Mouse (Mus musculus) layer of hippocampus, adult 11-12 months (tissue): ENCODE measurements around the gene Ptger4.
"Not testable (repeated sequence)": the region's sequence is repeated elsewhere in the genome, so short reads cannot be mapped to it uniquely, and the experiment has no call there.

ENCODE experiments used
- DNase-seq: peaks from one replicate; pipeline ENCODE4 v3.0.0; 2022; ENCODE audit warnings: low spot score

Ptger4 gene

GRCm38 (mm10) chr15:5238073-5238472, 5.9 kb downstream of the Ptger4 start:
- no peak for DNase-seq

GRCm38 (mm10) chr15:5237012-5237660, 6.9 kb downstream of the Ptger4 start:
- DNase-seq: no peak

- DNase-seq: peak; percentile 75
These were observed 7.4 kb downstream of the Ptger4 start for GRCm38 (mm10) chr15:5236538-5236937.

GRCm38 (mm10) chr15:5235527-5235926, 8.5 kb downstream of the Ptger4 start:
- peak; percentile 32 for DNase-seq

- DNase-seq: no peak
These were observed 9.3 kb downstream of the Ptger4 start for GRCm38 (mm10) chr15:5234659-5235058.

GRCm38 (mm10) chr15:5230746-5231145, 13.2 kb downstream of the Ptger4 start:
- DNase-seq: not testable (repeated sequence)

GRCm38 (mm10) chr15:5220491-5220890, 23.5 kb downstream of the Ptger4 start:
- DNase-seq: no peak

GRCm38 (mm10) chr15:5209116-5209515, 34.9 kb downstream of the Ptger4 start:
- DNase-seq: no peak

- no peak for DNase-seq
These were observed 38.8 kb downstream of the Ptger4 start for GRCm38 (mm10) chr15:5205222-5205621.

- DNase-seq: no peak
These were observed 47.3 kb downstream of the Ptger4 start for GRCm38 (mm10) chr15:5196691-5197090.

GRCm38 (mm10) chr15:5195987-5196514, 47.9 kb downstream of the Ptger4 start:
- no peak for DNase-seq

- no peak for DNase-seq
These were observed 49.1 kb downstream of the Ptger4 start for GRCm38 (mm10) chr15:5194931-5195330.

GRCm38 (mm10) chr15:5194446-5194845, 49.5 kb downstream of the Ptger4 start:
- no peak for DNase-seq

GRCm38 (mm10) chr15:5193833-5194232, 50.2 kb downstream of the Ptger4 start:
- no peak for DNase-seq

- DNase-seq: peak; percentile 21
These were observed 54.4 kb downstream of the Ptger4 start for GRCm38 (mm10) chr15:5189504-5190093.

- no peak for DNase-seq
These were observed 56.0 kb downstream of the Ptger4 start for GRCm38 (mm10) chr15:5188029-5188428.

- DNase-seq: no peak
These were observed 56.9 kb downstream of the Ptger4 start for GRCm38 (mm10) chr15:5187116-5187515.

- DNase-seq: no peak
These were observed 57.7 kb downstream of the Ptger4 start for GRCm38 (mm10) chr15:5186293-5186675.

- peak; percentile 83 for DNase-seq
These were observed 58.4 kb downstream of the Ptger4 start, which contains the start of gene Ttc33 for GRCm38 (mm10) chr15:5185366-5186292. Ttc33 (plus strand) TSS chr15:5185525.

- DNase-seq: no peak
These were observed 59.2 kb downstream of the Ptger4 start for GRCm38 (mm10) chr15:5184668-5185330.

GRCm38 (mm10) chr15:5173217-5173820, 70.7 kb downstream of the Ptger4 start:
- no peak for DNase-seq
